Mouse (Mus musculus) skeletal muscle tissue, postnatal 0 days (tissue): Measurements from ENCODE around the gene Gm8356. TPM values are rescaled to one million over a fixed set of nuclear protein-coding genes. Genes with fewer than 3 reads are reported as not detected.

Source experiments
- polyA plus RNA-seq: library from polyadenylated mRNA; unstranded; fragments of >200 nt; fragmentation: Nextera tagmentation; extraction: Ambion mirVana; gene quantifications from 2 replicates; pipeline ENCODE4 v1.2.1, GENCODE M21; 2015

Gene Gm8356
- polyA plus RNA-seq = not detected in 2 replicates

GRCm38 (mm10) chr14:6537190-6537589 lies at the start of gene Gm8356:
Gene Gm8356, minus strand, starts transcription at chr14:6537290.

Other genes with a start within 250 kb of the Gm8356 start
- not detected in 2 replicates for gene Gm21103, start 232.4 kb downstream of the Gm8356 start, polyA plus RNA-seq
- not detected in 2 replicates for gene Gm3618, start 193.6 kb downstream of the Gm8356 start, polyA plus RNA-seq
- not detected in 2 replicates for gene Gm16440, start 147.0 kb downstream of the Gm8356 start, polyA plus RNA-seq
- gene Gm3591, start 124.8 kb downstream of the Gm8356 start, polyA plus RNA-seq = 0.65 TPM in 1 of 2 replicates, not detected in the other
- gene Gm3594, start 92.7 kb downstream of the Gm8356 start, polyA plus RNA-seq = not detected in 2 replicates
- gene Gm3629, start 53.3 kb upstream of the Gm8356 start, polyA plus RNA-seq = not detected in 2 replicates
- gene Gm3460, start 85.1 kb upstream of the Gm8356 start, polyA plus RNA-seq = not detected in 2 replicates
- not detected in 2 replicates for gene Gm10251, start 146.9 kb upstream of the Gm8356 start, polyA plus RNA-seq
- gene Gm8050, start 183.0 kb upstream of the Gm8356 start, polyA plus RNA-seq = not detected in 2 replicates
- 5.2 and 5.5 TPM in 2 replicates for gene Gm3636, start 205.0 kb upstream of the Gm8356 start, polyA plus RNA-seq
- not detected in 2 replicates for gene Gm8362, start 237.1 kb upstream of the Gm8356 start, polyA plus RNA-seq